Mouse (Mus musculus) forebrain, embryonic 12.5 days (tissue): ENCODE results near the gene Rnft2. TPM values are rescaled to one million over a fixed set of nuclear protein-coding genes. Genes with fewer than 3 reads are reported as not detected.

Experiments
- ATAC-seq: fragments of 200-750 bp; cut with Nextera tagmentation; 2 replicates; pipeline ENCODE4 v1.8.0; 2017; ENCODE audit warnings: moderate TSS enrichment; ENCODE audit not compliant: low FRiP score
- H3K27ac ChIP-seq: fragments of 300-500 bp; sonication (generic); 2 replicates; pipeline ENCODE4 v1.5.1; 2016; ENCODE audit warnings: mild to moderate bottlenecking
- H3K27me3 ChIP-seq: fragments of 300-500 bp; sonication (generic); 2 replicates; pipeline ENCODE4 v1.6.1; 2016; ENCODE audit warnings: mild to moderate bottlenecking
- H3K36me3 ChIP-seq: fragments of 300-500 bp; sonication (generic); replicated peaks from 2 replicates; pipeline ENCODE4 v1.6.1; 2016; ENCODE audit warnings: mild to moderate bottlenecking
- H3K4me1 ChIP-seq: fragments of 300-500 bp; sonication (generic); 2 replicates; pipeline ENCODE4 v1.6.1; 2016
- H3K4me2 ChIP-seq: fragments of 300-500 bp; sonication (generic); 2 replicates; pipeline ENCODE4 v1.6.1; 2016; ENCODE audit warnings: mild to moderate bottlenecking, moderate library complexity
- H3K4me3 ChIP-seq: fragments of 300-500 bp; sonication (generic); replicated peaks from 2 replicates; pipeline ENCODE4 v1.5.1; 2016; ENCODE audit warnings: mild to moderate bottlenecking
- H3K9ac ChIP-seq: fragments of 300-500 bp; sonication (generic); 2 replicates; pipeline ENCODE4 v1.6.1; 2016; ENCODE audit warnings: mild to moderate bottlenecking
- H3K9me3 ChIP-seq: fragments of 300-500 bp; sonication (generic); 2 replicates; pipeline ENCODE4 v1.6.1; 2016
- WGBS: fragments of 180-500 bp; shearing (Covaris S2); methylation state at CpG from one replicate; pipeline ENCODE4 v1.1.7; 2016; 5-methylcytosine and 5-hydroxymethylcytosine counted together
- polyA plus RNA-seq: library from polyadenylated mRNA; unstranded; fragments of >200 nt; fragmentation: Nextera tagmentation; extraction: Ambion mirVana; gene quantifications from 2 replicates; pipeline ENCODE4 v1.2.1, GENCODE M21; 2016

Rnft2 gene
- polyA plus RNA-seq, 1 experiment from 2014 or later, result 11.0 TPM

DNA sequence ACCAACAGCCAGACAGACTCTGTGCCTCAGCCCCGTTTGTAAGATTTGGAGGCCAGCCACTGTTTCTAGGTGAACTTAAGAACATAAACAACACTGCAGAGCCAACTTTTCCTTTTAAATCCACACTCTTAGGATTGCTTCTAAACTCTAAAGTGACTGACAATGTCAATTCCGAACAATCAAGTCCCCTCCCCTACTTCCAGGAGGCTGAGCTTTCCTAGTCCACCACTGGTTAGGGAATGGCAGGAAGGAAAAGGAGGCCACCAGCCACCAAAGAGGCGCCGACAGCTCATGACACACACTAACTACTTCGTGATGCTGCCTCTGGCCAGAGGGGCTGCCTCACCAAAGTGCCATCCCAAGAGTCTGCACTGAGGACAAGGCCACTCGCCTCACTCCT is 100.1 kb downstream of the Rnft2 start:
- Histone ChIP-seq H3K27me3 (no peaks in the 10 kb centered on the region), H3K4me2 (no peak overlapping the region), H3K4me3 (no peak overlapping the region), H3K36me3 (peaks cover 35% of the 10 kb centered on the region), H3K9me3 (no peaks in the 10 kb centered on the region), H3K4me1 (peaks cover 12% of the 10 kb centered on the region), H3K9ac (no peak overlapping the region), H3K27ac (no peak overlapping the region)
- no peak for ATAC-seq
- 88% methylated on average over 6 of the region's 6 CpGs for WGBS

GRCm38 (mm10) chr5:118144327-118144726 is 100.6 kb downstream of the Rnft2 start:
- 92% methylated on average over 4 of the region's 4 CpGs for WGBS

GRCm38 (mm10) chr5:118143211-118144026 is 101.5 kb downstream of the Rnft2 start:
- WGBS, result 85% methylated on average over 12 of the region's 12 CpGs
- no peak overlapping the region for H3K9ac ChIP-seq
- H3K27me3 ChIP-seq, result no peaks in the 10 kb centered on the region
- peaks cover 42% of the 10 kb centered on the region for H3K36me3 ChIP-seq
- ATAC-seq, result no peak
- H3K27ac ChIP-seq, result no peak overlapping the region
- H3K4me3 ChIP-seq, result no peak overlapping the region
- no peak overlapping the region for H3K4me2 ChIP-seq
- peaks cover 12% of the 10 kb centered on the region for H3K4me1 ChIP-seq
- no peaks in the 10 kb centered on the region for H3K9me3 ChIP-seq

More at GRCm38 (mm10) chr5:118144327-118144726, 100.6 kb downstream of the Rnft2 start:
- no peak for ATAC-seq
- no peak overlapping the region for H3K27ac ChIP-seq
- peaks cover 12% of the 10 kb centered on the region for H3K4me1 ChIP-seq
- H3K9ac ChIP-seq, result no peak overlapping the region
- H3K36me3 ChIP-seq, result peaks cover 38% of the 10 kb centered on the region
- no peak overlapping the region for H3K4me2 ChIP-seq
- no peaks in the 10 kb centered on the region for H3K9me3 ChIP-seq
- no peaks in the 10 kb centered on the region for H3K27me3 ChIP-seq
- H3K4me3 ChIP-seq, result no peak overlapping the region

DNA sequence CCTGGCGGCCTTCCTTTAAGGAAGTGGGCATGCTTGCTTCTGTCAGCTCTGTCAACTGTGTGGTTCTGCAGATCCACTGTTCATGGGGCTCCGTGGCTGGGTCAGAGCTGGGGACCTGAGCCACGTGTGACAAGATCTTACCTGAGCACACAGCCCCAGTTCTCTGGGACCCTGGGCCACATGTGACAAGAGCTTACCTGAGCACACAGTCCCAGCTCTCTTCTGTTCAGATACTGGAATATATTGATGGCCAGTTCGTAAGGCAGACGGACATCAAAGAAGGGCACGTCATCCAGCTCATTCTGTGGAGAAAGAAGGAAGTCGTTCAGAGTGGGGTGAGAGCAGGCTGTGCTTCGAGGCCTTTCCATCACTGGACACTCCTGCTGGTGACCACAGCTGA is 102.4 kb downstream of the Rnft2 start:
- 92% methylated on average over 8 of the region's 8 CpGs for WGBS
- Histone ChIP-seq H3K4me3 (no peak overlapping the region), H3K27me3 (no peaks in the 10 kb centered on the region), H3K9ac (no peak overlapping the region), H3K36me3 (peaks cover 50% of the 10 kb centered on the region), H3K9me3 (no peaks in the 10 kb centered on the region), H3K4me1 (peaks cover 12% of the 10 kb centered on the region), H3K27ac (no peak overlapping the region), H3K4me2 (no peak overlapping the region)
- no peak for ATAC-seq

Other genes with a start within 250 kb of the Rnft2 start
- 4.7 and 6.3 TPM in 2 replicates for gene Tesc, start 217.4 kb downstream of the Rnft2 start, polyA plus RNA-seq
- 41.5 and 41.7 TPM in 2 replicates for gene Fbxw8, start 89.7 kb downstream of the Rnft2 start, polyA plus RNA-seq
- 0.46 and 0.52 TPM in 2 replicates for gene Hrk, start 80.5 kb downstream of the Rnft2 start, polyA plus RNA-seq
- 13.2 and 13.7 TPM in 2 replicates for gene 2410131K14Rik, start 111 bp upstream of the Rnft2 start, polyA plus RNA-seq